Comparison of ENCODE assay signal across 8 mouse cellular contexts in genomic region chr14:106075181-106076064, GRCm38 (mm10). TPM values are rescaled to one million over a fixed set of nuclear protein-coding genes. Genes with fewer than 3 reads are reported as not detected.
DNase-seq lines count a peak whose midpoint lies in the region; ATAC-seq lines count a peak whose summit lies in the region.

No protein-coding gene starts in this region.

- no peak for ATAC-seq in megakaryocyte progenitor cell, adult 5-6 weeks (replicated peaks; ENCODE audit: poor library complexity)

- peak; percentile 7 for DNase-seq in embryo, embryonic 10 days (ENCODE audit: low spot score)
- no peak for DNase-seq in embryo, embryonic 9.5 days (ENCODE audit: extremely low spot score)
- peak; percentile 7 for DNase-seq in ovary, postnatal 36 days (ENCODE audit: low spot score)
- DNase-seq in ovary, adult 18-20 months (ENCODE audit: low spot score) = no peak
- peak; percentile 3 for DNase-seq in kidney, adult 8-10 months
- no peak for DNase-seq in layer of hippocampus, adult 8-10 months (ENCODE audit: low spot score in 2 of 2)
- no peak for DNase-seq in spleen, postnatal 10 days (ENCODE audit: low spot score in 2 of 2)

RNA-seq across cellular contexts. Expression of gene Trim52, which starts 30.6 kb away (rescaled TPM):
- not detected in 2 replicates for total RNA-seq in megakaryocyte progenitor cell, adult 5-6 weeks (2015)
- total RNA-seq in megakaryocyte progenitor cell, adult 5-6 weeks (2017) = not detected in 2 replicates
- not detected for total RNA-seq in layer of hippocampus, adult 8-10 months (2022)

Comparison
In these comparisons a context has a peak if more than half of its experiments do, and no peak if none do; other contexts are left out.
1. DNase-seq: peak in embryo, embryonic 10 days (single experiment), ovary, postnatal 36 days (single experiment) and kidney, adult 8-10 months (2 of 2); none in embryo, embryonic 9.5 days (single experiment), ovary, adult 18-20 months (single experiment), layer of hippocampus, adult 8-10 months (0 of 2) and spleen, postnatal 10 days (0 of 2).